Mouse (Mus musculus): Measurements from ENCODE around the gene Atp6v1f. TPM values are rescaled to one million over a fixed set of nuclear protein-coding genes. Genes with fewer than 3 reads are reported as not detected.

The Atp6v1f gene
- polyA plus RNA-seq, 2 experiments, result 195 to 226 TPM

DNA sequence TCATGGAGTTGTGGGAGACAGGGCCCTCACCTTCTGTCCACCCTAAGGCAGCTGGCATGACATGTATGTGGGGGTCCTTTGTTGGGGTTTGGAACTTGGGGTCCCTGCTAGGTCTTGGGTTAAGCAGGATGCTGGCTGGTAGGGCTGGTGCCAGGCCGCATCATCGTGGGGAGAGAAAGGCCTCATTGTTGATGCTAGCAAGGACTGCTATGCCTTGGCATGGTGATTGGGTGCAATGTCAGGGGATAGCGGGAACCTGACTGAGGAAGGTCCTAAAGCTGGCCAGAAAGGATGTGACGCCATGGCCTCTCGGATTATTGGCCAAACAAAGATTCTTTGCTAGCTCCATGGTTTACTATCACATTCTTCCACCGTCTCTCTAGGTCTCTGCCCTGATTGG, 27.7 kb upstream of the Atp6v1f start:
- DNase-seq (ENCODE audit: low spot score), result no peak
- Histone ChIP-seq H3K36me3 (ENCODE audit: control insufficient read depth, insufficient read depth, low read length) (peaks cover 62% of the 10 kb centered on the region), H3K9me3 (ENCODE audit: control insufficient read depth, low read length) (no peaks in the 10 kb centered on the region), H3K4me1 (ENCODE audit: control insufficient read depth, insufficient read depth, low read length) (peaks cover 23% of the 10 kb centered on the region), H3K4me3 (replicated peaks; ENCODE audit: low read length) (no peak overlapping the region), H3K27ac (replicated peaks; ENCODE audit: low read depth, low read length) (no peak overlapping the region), H3K27me3 (ENCODE audit: control insufficient read depth, insufficient read depth, low read length) (no peaks in the 10 kb centered on the region), H3K9ac (ENCODE audit: low read depth, low read length, severe bottlenecking) (no peak overlapping the region), H3K4me2 (replicated peaks; ENCODE audit: low read depth, low read length, severe bottlenecking) (no peak overlapping the region)
- ATAC-seq (ENCODE audit: low FRiP score, low read depth), result no peak
- TF ChIP-seq POLR2A (IDR thresholded peaks at IDR 0.05; ENCODE audit: borderline replicate concordance, extremely low read depth, insufficient read depth, insufficient read length), result no peak
- WGBS, result 92% methylated on average over 6 of the region's 6 CpGs

DNA sequence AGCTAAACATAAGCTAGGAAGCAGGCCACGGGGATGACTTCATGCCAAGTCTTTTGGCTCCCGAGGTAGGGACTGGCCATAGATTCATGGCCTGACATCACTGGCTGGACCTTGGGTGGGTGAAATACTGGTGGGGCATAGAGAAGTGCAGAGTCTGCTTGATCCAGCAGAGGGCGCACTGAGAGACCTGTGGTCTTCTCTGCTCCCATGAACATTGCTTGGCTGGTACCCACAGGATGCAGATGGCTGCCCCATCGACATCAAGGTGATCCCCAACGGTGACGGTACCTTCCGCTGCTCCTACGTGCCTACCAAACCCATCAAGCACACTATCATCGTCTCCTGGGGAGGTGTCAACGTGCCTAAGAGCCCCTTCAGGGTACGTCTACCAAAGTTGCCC, 22.7 kb upstream of the Atp6v1f start:
- Histone ChIP-seq H3K4me1 (ENCODE audit: control insufficient read depth, insufficient read depth, low read length) (no peaks in the 10 kb centered on the region), H3K9ac (ENCODE audit: low read depth, low read length, severe bottlenecking) (no peak overlapping the region), H3K36me3 (ENCODE audit: control insufficient read depth, insufficient read depth, low read length) (peaks cover 90% of the 10 kb centered on the region), H3K4me2 (replicated peaks; ENCODE audit: low read depth, low read length, severe bottlenecking) (no peak overlapping the region), H3K27me3 (ENCODE audit: control insufficient read depth, insufficient read depth, low read length) (no peaks in the 10 kb centered on the region), H3K27ac (replicated peaks; ENCODE audit: low read depth, low read length) (no peak overlapping the region), H3K9me3 (ENCODE audit: control insufficient read depth, low read length) (no peaks in the 10 kb centered on the region), H3K4me3 (replicated peaks; ENCODE audit: low read length) (no peak overlapping the region)
- 75% methylated on average over 11 of the region's 11 CpGs for WGBS
- TF ChIP-seq POLR2A (IDR thresholded peaks at IDR 0.05; ENCODE audit: borderline replicate concordance, extremely low read depth, insufficient read depth, insufficient read length), result no peak
- ATAC-seq (ENCODE audit: low FRiP score, low read depth) (no peak), DNase-seq (ENCODE audit: low spot score) (no peak)

GRCm38 (mm10) chr6:29445354-29445753, 22.2 kb upstream of the Atp6v1f start:
- Histone ChIP-seq H3K4me1 (ENCODE audit: control insufficient read depth, insufficient read depth, low read length) (no peaks in the 10 kb centered on the region), H3K9me3 (ENCODE audit: control insufficient read depth, low read length) (no peaks in the 10 kb centered on the region), H3K27me3 (ENCODE audit: control insufficient read depth, insufficient read depth, low read length) (no peaks in the 10 kb centered on the region), H3K36me3 (ENCODE audit: control insufficient read depth, insufficient read depth, low read length) (peaks cover 90% of the 10 kb centered on the region), H3K4me3 (replicated peaks; ENCODE audit: low read length) (no peak overlapping the region), H3K4me2 (replicated peaks; ENCODE audit: low read depth, low read length, severe bottlenecking) (no peak overlapping the region), H3K27ac (replicated peaks; ENCODE audit: low read depth, low read length) (no peak overlapping the region), H3K9ac (ENCODE audit: low read depth, low read length, severe bottlenecking) (no peak overlapping the region)
- 97% methylated on average over 7 of the region's 7 CpGs for WGBS
- ATAC-seq (ENCODE audit: low FRiP score, low read depth), result no peak
- no peak for TF ChIP-seq POLR2A (IDR thresholded peaks at IDR 0.05; ENCODE audit: borderline replicate concordance, extremely low read depth, insufficient read depth, insufficient read length)
- no peak for DNase-seq (ENCODE audit: low spot score)

DNA sequence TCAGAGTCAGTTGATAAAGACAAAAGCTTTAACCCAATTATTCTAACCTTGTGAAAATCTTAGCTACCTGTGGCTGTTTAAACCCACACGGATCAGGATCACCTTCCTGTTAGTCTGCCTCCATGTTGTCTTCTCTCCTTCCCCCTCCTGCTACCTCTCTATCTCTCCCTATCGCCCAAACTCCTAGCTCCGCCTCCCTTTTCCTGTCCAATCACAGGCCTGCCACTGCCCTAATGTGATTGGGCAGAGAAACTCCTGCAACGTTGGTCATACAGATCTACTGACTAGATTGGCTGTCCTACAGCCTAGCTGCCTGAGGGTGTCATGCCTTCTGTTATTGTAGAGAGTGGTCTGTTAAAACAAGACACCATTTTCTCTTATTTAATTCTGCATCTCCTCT, 17.7 kb upstream of the Atp6v1f start:
- no peak overlapping the region for H3K9ac ChIP-seq (ENCODE audit: low read depth, low read length, severe bottlenecking)
- WGBS, result 32% methylated on average over 4 of the region's 4 CpGs
- no peak overlapping the region for H3K4me3 ChIP-seq (replicated peaks; ENCODE audit: low read length)
- H3K4me1 ChIP-seq (ENCODE audit: control insufficient read depth, insufficient read depth, low read length), result no peaks in the 10 kb centered on the region
- no peak overlapping the region for H3K27ac ChIP-seq (replicated peaks; ENCODE audit: low read depth, low read length)
- peaks cover 92% of the 10 kb centered on the region for H3K36me3 ChIP-seq (ENCODE audit: control insufficient read depth, insufficient read depth, low read length)
- no peak for DNase-seq (ENCODE audit: low spot score)
- no peaks in the 10 kb centered on the region for H3K27me3 ChIP-seq (ENCODE audit: control insufficient read depth, insufficient read depth, low read length)
- TF ChIP-seq POLR2A (IDR thresholded peaks at IDR 0.05; ENCODE audit: borderline replicate concordance, extremely low read depth, insufficient read depth, insufficient read length), result no peak
- ATAC-seq (ENCODE audit: low FRiP score, low read depth), result no peak
- no peak overlapping the region for H3K4me2 ChIP-seq (replicated peaks; ENCODE audit: low read depth, low read length, severe bottlenecking)
- no peaks in the 10 kb centered on the region for H3K9me3 ChIP-seq (ENCODE audit: control insufficient read depth, low read length)

DNA sequence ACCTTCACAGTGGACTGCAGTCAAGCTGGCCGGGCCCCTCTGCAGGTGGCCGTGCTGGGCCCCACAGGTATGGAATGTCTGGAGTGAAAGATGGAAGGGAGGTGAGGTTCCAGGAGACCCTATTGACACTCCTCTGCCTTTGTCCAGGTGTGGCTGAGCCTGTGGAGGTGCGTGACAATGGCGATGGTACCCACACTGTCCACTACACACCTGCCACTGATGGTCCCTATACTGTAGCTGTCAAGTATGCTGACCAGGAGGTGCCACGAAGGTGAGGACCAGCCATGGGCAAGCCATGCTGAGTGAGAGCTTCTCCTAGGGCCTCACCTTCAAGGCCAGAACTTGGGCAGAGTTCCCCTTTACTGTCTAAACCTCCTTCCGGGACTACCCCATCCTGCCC, 16.9 kb upstream of the Atp6v1f start:
- no peak overlapping the region for H3K4me2 ChIP-seq (replicated peaks; ENCODE audit: low read depth, low read length, severe bottlenecking)
- ATAC-seq (ENCODE audit: low FRiP score, low read depth), result no peak
- H3K4me1 ChIP-seq (ENCODE audit: control insufficient read depth, insufficient read depth, low read length), result no peaks in the 10 kb centered on the region
- no peak overlapping the region for H3K4me3 ChIP-seq (replicated peaks; ENCODE audit: low read length)
- no peaks in the 10 kb centered on the region for H3K27me3 ChIP-seq (ENCODE audit: control insufficient read depth, insufficient read depth, low read length)
- no peak overlapping the region for H3K27ac ChIP-seq (replicated peaks; ENCODE audit: low read depth, low read length)
- no peaks in the 10 kb centered on the region for H3K9me3 ChIP-seq (ENCODE audit: control insufficient read depth, low read length)
- WGBS, result 91% methylated on average over 6 of the region's 6 CpGs
- no peak for TF ChIP-seq POLR2A (IDR thresholded peaks at IDR 0.05; ENCODE audit: borderline replicate concordance, extremely low read depth, insufficient read depth, insufficient read length)
- H3K36me3 ChIP-seq (ENCODE audit: control insufficient read depth, insufficient read depth, low read length), result peaks cover 92% of the 10 kb centered on the region
- no peak overlapping the region for H3K9ac ChIP-seq (ENCODE audit: low read depth, low read length, severe bottlenecking)
- DNase-seq (ENCODE audit: low spot score), result no peak

DNA sequence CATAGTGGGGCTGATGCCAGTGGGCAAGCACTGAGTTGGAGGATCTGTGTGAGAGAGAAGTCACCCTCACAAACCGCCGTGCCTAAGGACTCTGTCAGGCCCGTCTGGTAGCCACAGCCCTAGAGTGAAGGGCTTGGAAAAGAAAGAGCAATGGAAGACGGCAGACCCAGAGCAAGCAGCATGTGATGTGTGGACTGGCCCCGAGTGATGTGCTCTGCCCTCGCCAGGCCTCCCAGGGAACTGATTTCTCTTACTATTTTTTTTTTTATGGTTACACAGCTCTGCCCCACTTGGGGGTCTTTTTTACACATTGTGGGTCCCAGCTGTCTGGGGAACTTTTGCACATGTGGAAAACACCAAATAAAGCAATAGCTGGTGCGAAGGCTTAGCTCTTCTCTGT, 6.0 kb upstream of the Atp6v1f start:
- no peak for ATAC-seq (ENCODE audit: low FRiP score, low read depth)
- H3K9me3 ChIP-seq (ENCODE audit: control insufficient read depth, low read length), result no peaks in the 10 kb centered on the region
- H3K27me3 ChIP-seq (ENCODE audit: control insufficient read depth, insufficient read depth, low read length), result no peaks in the 10 kb centered on the region
- DNase-seq (ENCODE audit: low spot score), result no peak
- WGBS, result 56% methylated on average over 7 of the region's 7 CpGs
- no peak overlapping the region for H3K4me3 ChIP-seq (replicated peaks; ENCODE audit: low read length)
- no peak overlapping the region for H3K4me2 ChIP-seq (replicated peaks; ENCODE audit: low read depth, low read length, severe bottlenecking)
- H3K9ac ChIP-seq (ENCODE audit: low read depth, low read length, severe bottlenecking), result no peak overlapping the region
- TF ChIP-seq POLR2A (IDR thresholded peaks at IDR 0.05; ENCODE audit: borderline replicate concordance, extremely low read depth, insufficient read depth, insufficient read length), result no peak
- no peak overlapping the region for H3K27ac ChIP-seq (replicated peaks; ENCODE audit: low read depth, low read length)
- peaks cover 37% of the 10 kb centered on the region for H3K36me3 ChIP-seq (ENCODE audit: control insufficient read depth, insufficient read depth, low read length)
- H3K4me1 ChIP-seq (ENCODE audit: control insufficient read depth, insufficient read depth, low read length), result no peaks in the 10 kb centered on the region

Data from limb, embryonic 14.5 days (tissue).